Mouse (Mus musculus): ENCODE measurements at regions not wholly inside any gene's neighbourhood (a gene's known extent, or its start where the extent isn't known, plus 50 kb on each side); places are given as distances from the start of the nearest gene placed in this dataset.
A peak's percentile ranks its signal among the peaks of the same experiment; 100 is the strongest.

DNA sequence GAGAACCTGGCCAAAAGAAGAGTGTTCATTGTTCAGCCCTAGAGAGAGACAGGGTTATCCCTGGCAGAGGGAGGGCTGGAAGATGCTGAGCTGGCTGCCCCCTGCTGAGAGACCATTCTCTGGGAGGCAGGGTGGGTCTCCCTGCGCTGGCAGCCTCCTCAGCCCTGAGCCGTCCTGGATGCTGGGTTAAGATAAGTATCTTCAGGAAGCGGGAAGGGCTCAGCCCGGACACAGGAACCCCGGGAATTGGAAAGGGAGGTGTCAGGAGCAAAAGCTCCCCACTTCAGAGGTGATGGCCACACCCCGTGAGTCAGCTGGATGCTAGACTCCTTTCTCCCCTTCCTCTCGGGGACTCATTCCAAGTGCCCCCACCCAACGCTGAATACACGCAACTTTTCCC lies 68.9 kb downstream of the Gm5294 start:
- in situ Hi-C loops (cut with MboI; ENCODE audit: low sequenced_read_pairs in 2 of 2, unreplicated experiment in 2 of 2), result no loop called here

GRCm38 (mm10) chr5:138889760-138890159 lies 69.9 kb downstream of the Gm5294 start:
- no peaks in the 10 kb centered on the region for H3K9me3 ChIP-seq (ENCODE audit: control insufficient read depth, insufficient read depth, low read depth, low read length)
- no peak for TF ChIP-seq ZC3H11A (IDR thresholded peaks at IDR 0.05; ENCODE audit: borderline replicate concordance, low read depth, low read length)
- no peak for TF ChIP-seq ZNF384 (IDR thresholded peaks at IDR 0.05; ENCODE audit: low read depth, low read length)
- no peak for TF ChIP-seq HCFC1 (IDR thresholded peaks at IDR 0.05; ENCODE audit: borderline replicate concordance, insufficient read depth, low read length)
- no peak overlapping the region for H3K4me3 ChIP-seq (ENCODE audit: insufficient read depth in 1 of 2, low read depth in 1 of 2, low read length in 2 of 2, poor library complexity in 1 of 2, severe bottlenecking in 1 of 2)
- H3K9ac ChIP-seq (ENCODE audit: insufficient read depth, low read depth, low read length, poor library complexity, severe bottlenecking), result no peak overlapping the region
- DNase-seq (ENCODE audit: low read depth, low spot score), result no peak
- no peaks in the 10 kb centered on the region for H3K36me3 ChIP-seq (ENCODE audit: control insufficient read depth, insufficient read depth, low read length, poor library complexity, severe bottlenecking)
- H3K4me1 ChIP-seq (ENCODE audit: control insufficient read depth in 2 of 2, insufficient read depth in 2 of 2, low read length in 2 of 2, poor library complexity in 1 of 2), result peaks cover 0 to 6% of the 10 kb centered on the region in 2 experiments; a peak in 2 of 4 replicates
- no peak overlapping the region for H3K27ac ChIP-seq (ENCODE audit: insufficient read depth, low read depth, low read length, poor library complexity, severe bottlenecking)
- in situ Hi-C loops (cut with MboI; ENCODE audit: low sequenced_read_pairs in 2 of 2, unreplicated experiment in 2 of 2), result no loop called here

More for the DNA sequence above, 68.9 kb downstream of the Gm5294 start:
- TF ChIP-seq MAFK (IDR thresholded peaks at IDR 0.05; ENCODE audit: insufficient read depth, low read depth, low read length), result no peak
- no peak for TF ChIP-seq ZC3H11A (IDR thresholded peaks at IDR 0.05; ENCODE audit: borderline replicate concordance, low read depth, low read length)
- TF ChIP-seq CHD2 (IDR thresholded peaks at IDR 0.05; ENCODE audit: low read depth, low read length), result no peak
- no peak for TF ChIP-seq ZNF384 (IDR thresholded peaks at IDR 0.05; ENCODE audit: low read depth, low read length)
- no peak for TF ChIP-seq HCFC1 (IDR thresholded peaks at IDR 0.05; ENCODE audit: borderline replicate concordance, insufficient read depth, low read length)
- Histone ChIP-seq H3K36me3 (ENCODE audit: control insufficient read depth, insufficient read depth, low read length, poor library complexity, severe bottlenecking) (no peaks in the 10 kb centered on the region), H3K9ac (ENCODE audit: insufficient read depth, low read depth, low read length, poor library complexity, severe bottlenecking) (no peak overlapping the region), H3K4me1 (ENCODE audit: control insufficient read depth in 2 of 2, insufficient read depth in 2 of 2, low read length in 2 of 2, poor library complexity in 1 of 2) (peaks cover 0 to 6% of the 10 kb centered on the region in 2 experiments; a peak in 2 of 4 replicates), H3K4me3 (ENCODE audit: insufficient read depth in 1 of 2, low read depth in 1 of 2, low read length in 2 of 2, poor library complexity in 1 of 2, severe bottlenecking in 1 of 2) (no peak overlapping the region), H3K9me3 (ENCODE audit: control insufficient read depth, insufficient read depth, low read depth, low read length) (no peaks in the 10 kb centered on the region), H3K27ac (ENCODE audit: insufficient read depth, low read depth, low read length, poor library complexity, severe bottlenecking) (no peak overlapping the region)
- peak; percentile 41 for DNase-seq (ENCODE audit: low read depth, low spot score)

DNA sequence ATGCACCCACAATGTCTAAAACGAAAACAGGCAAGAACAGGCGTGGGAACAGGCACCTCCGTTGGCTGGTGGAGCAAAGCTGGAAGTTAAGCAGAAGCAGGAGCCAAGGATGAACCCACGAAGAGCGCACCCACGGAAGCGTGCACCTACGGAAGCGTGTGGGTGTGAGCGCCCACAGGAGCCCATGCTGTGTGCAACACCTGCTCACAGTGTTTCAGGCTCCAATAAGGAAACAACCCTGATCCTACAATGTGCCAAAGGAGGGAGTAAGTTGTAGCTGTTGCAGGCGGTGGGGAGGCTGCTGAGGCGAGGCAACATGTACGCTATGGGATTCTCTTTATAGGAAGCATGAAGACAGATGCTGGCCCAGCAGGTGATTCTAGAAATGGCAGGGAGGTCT lies 74.6 kb downstream of the Gm5294 start:
- Histone ChIP-seq H3K36me3 (ENCODE audit: control insufficient read depth, insufficient read depth, low read length, poor library complexity, severe bottlenecking) (no peaks in the 10 kb centered on the region), H3K27ac (ENCODE audit: insufficient read depth, low read depth, low read length, poor library complexity, severe bottlenecking) (no peak overlapping the region), H3K4me3 (ENCODE audit: insufficient read depth in 1 of 2, low read depth in 1 of 2, low read length in 2 of 2, poor library complexity in 1 of 2, severe bottlenecking in 1 of 2) (no peak overlapping the region), H3K9ac (ENCODE audit: insufficient read depth, low read depth, low read length, poor library complexity, severe bottlenecking) (no peak overlapping the region), H3K9me3 (ENCODE audit: control insufficient read depth, insufficient read depth, low read depth, low read length) (no peaks in the 10 kb centered on the region), H3K4me1 (ENCODE audit: control insufficient read depth in 2 of 2, insufficient read depth in 2 of 2, low read length in 2 of 2, poor library complexity in 1 of 2) (no peaks in the 10 kb centered on the region)
- no peak for TF ChIP-seq MAFK (IDR thresholded peaks at IDR 0.05; ENCODE audit: insufficient read depth, low read depth, low read length)
- TF ChIP-seq HCFC1 (IDR thresholded peaks at IDR 0.05; ENCODE audit: borderline replicate concordance, insufficient read depth, low read length), result no peak
- TF ChIP-seq CHD2 (IDR thresholded peaks at IDR 0.05; ENCODE audit: low read depth, low read length), result no peak
- TF ChIP-seq ZC3H11A (IDR thresholded peaks at IDR 0.05; ENCODE audit: borderline replicate concordance, low read depth, low read length), result no peak
- TF ChIP-seq ZNF384 (IDR thresholded peaks at IDR 0.05; ENCODE audit: low read depth, low read length), result no peak
- DNase-seq (ENCODE audit: low read depth, low spot score), result no peak
- in situ Hi-C loops (cut with MboI; ENCODE audit: low sequenced_read_pairs in 2 of 2, unreplicated experiment in 2 of 2), result no loop called here

DNA sequence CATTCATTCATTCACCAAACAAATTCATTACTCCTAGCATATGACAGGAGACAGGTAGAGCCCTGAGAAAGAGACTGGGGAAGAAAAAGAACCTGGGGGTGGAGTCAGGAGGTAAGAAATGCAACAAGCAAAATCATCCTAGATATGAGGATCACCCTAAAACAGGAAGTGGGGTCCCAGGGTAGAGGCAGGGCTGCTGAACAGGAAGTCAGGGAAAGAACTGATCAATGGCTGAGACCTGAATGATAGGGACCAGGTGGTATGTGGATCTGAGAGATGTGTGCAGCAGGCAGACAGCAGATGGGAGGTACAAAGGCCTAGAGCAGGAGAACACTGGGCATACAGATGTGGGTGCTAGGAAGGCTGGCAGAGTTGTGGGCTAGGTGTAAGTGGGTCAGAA lies 77.4 kb downstream of the Gm5294 start:
- H3K4me3 ChIP-seq (ENCODE audit: insufficient read depth in 1 of 2, low read depth in 1 of 2, low read length in 2 of 2, poor library complexity in 1 of 2, severe bottlenecking in 1 of 2), result no peak overlapping the region
- H3K9ac ChIP-seq (ENCODE audit: insufficient read depth, low read depth, low read length, poor library complexity, severe bottlenecking), result no peak overlapping the region
- no peak for DNase-seq (ENCODE audit: low read depth, low spot score)
- no peaks in the 10 kb centered on the region for H3K4me1 ChIP-seq (ENCODE audit: control insufficient read depth in 2 of 2, insufficient read depth in 2 of 2, low read length in 2 of 2, poor library complexity in 1 of 2)
- TF ChIP-seq ZNF384 (IDR thresholded peaks at IDR 0.05; ENCODE audit: low read depth, low read length) (no peak), ZC3H11A (IDR thresholded peaks at IDR 0.05; ENCODE audit: borderline replicate concordance, low read depth, low read length) (no peak), CHD2 (IDR thresholded peaks at IDR 0.05; ENCODE audit: low read depth, low read length) (no peak), MAFK (IDR thresholded peaks at IDR 0.05; ENCODE audit: insufficient read depth, low read depth, low read length) (no peak), HCFC1 (IDR thresholded peaks at IDR 0.05; ENCODE audit: borderline replicate concordance, insufficient read depth, low read length) (no peak)
- H3K36me3 ChIP-seq (ENCODE audit: control insufficient read depth, insufficient read depth, low read length, poor library complexity, severe bottlenecking), result no peaks in the 10 kb centered on the region
- no peaks in the 10 kb centered on the region for H3K9me3 ChIP-seq (ENCODE audit: control insufficient read depth, insufficient read depth, low read depth, low read length)
- in situ Hi-C loops (cut with MboI; ENCODE audit: low sequenced_read_pairs in 2 of 2, unreplicated experiment in 2 of 2), result no loop called here
- no peak overlapping the region for H3K27ac ChIP-seq (ENCODE audit: insufficient read depth, low read depth, low read length, poor library complexity, severe bottlenecking)

- Histone ChIP-seq H3K9me3 (ENCODE audit: control insufficient read depth, insufficient read depth, low read depth, low read length) (no peaks in the 10 kb centered on the region), H3K9ac (ENCODE audit: insufficient read depth, low read depth, low read length, poor library complexity, severe bottlenecking) (no peak overlapping the region), H3K4me1 (ENCODE audit: control insufficient read depth in 2 of 2, insufficient read depth in 2 of 2, low read length in 2 of 2, poor library complexity in 1 of 2) (no peaks in the 10 kb centered on the region), H3K36me3 (ENCODE audit: control insufficient read depth, insufficient read depth, low read length, poor library complexity, severe bottlenecking) (no peaks in the 10 kb centered on the region), H3K4me3 (ENCODE audit: insufficient read depth in 1 of 2, low read depth in 1 of 2, low read length in 2 of 2, poor library complexity in 1 of 2, severe bottlenecking in 1 of 2) (no peak overlapping the region), H3K27ac (ENCODE audit: insufficient read depth, low read depth, low read length, poor library complexity, severe bottlenecking) (no peak overlapping the region)
- DNase-seq (ENCODE audit: low read depth, low spot score), result no peak
- in situ Hi-C loops (cut with MboI; ENCODE audit: low sequenced_read_pairs in 2 of 2, unreplicated experiment in 2 of 2), result no loop called here
- TF ChIP-seq MAFK (IDR thresholded peaks at IDR 0.05; ENCODE audit: insufficient read depth, low read depth, low read length), result no peak
- no peak for TF ChIP-seq CHD2 (IDR thresholded peaks at IDR 0.05; ENCODE audit: low read depth, low read length)
- TF ChIP-seq ZC3H11A (IDR thresholded peaks at IDR 0.05; ENCODE audit: borderline replicate concordance, low read depth, low read length), result no peak
- TF ChIP-seq HCFC1 (IDR thresholded peaks at IDR 0.05; ENCODE audit: borderline replicate concordance, insufficient read depth, low read length), result no peak
- no peak for TF ChIP-seq ZNF384 (IDR thresholded peaks at IDR 0.05; ENCODE audit: low read depth, low read length)
Measured at GRCm38 (mm10) chr5:138898440-138898839, 78.6 kb downstream of the Gm5294 start.
